Mouse (Mus musculus) ES-E14 (cell line): ENCODE data around the gene Olfr874. TPM values are rescaled to one million over a fixed set of nuclear protein-coding genes. Genes with fewer than 3 reads are reported as not detected.
"Not testable (repeated sequence)": the region's sequence is repeated elsewhere in the genome, so short reads cannot be mapped to it uniquely, and the experiment has no call there.

Source experiments
- DNase-seq: peaks from one replicate; pipeline ENCODE4 v3.0.0-alpha.2; 2013; ENCODE audit warnings: low read depth, low spot score
- H3K27ac ChIP-seq: 2 replicates; pipeline ENCODE4 v1.5.1; 2012; ENCODE audit warnings: low read depth, mild to moderate bottlenecking, low read length, moderate library complexity, mixed read lengths; ENCODE audit not compliant: poor library complexity, insufficient read depth, severe bottlenecking
- H3K36me3 ChIP-seq: 2 replicates; pipeline ENCODE4 v1.6.1; 2012; ENCODE audit warnings: mild to moderate bottlenecking, low read length, moderate library complexity, mixed read lengths; ENCODE audit not compliant: control insufficient read depth, poor library complexity, insufficient read depth, severe bottlenecking
- H3K4me1 ChIP-seq, 2 experiments: fragments of 150-350 bp in 1 of 2; sonication (generic) in 1 of 2; 2 replicates each; pipeline ENCODE4 v1.6.1; 2012; ENCODE audit warnings: low read length in 2 of 2, mild to moderate bottlenecking in 1 of 2, mixed read lengths in 1 of 2; ENCODE audit not compliant: control insufficient read depth in 2 of 2, insufficient read depth in 2 of 2, poor library complexity in 1 of 2
- H3K4me3 ChIP-seq, 2 experiments: fragments of 150-350 bp in 1 of 2; sonication (generic) in 1 of 2; 2 replicates each; pipeline ENCODE4 v1.5.1; 2012; ENCODE audit warnings: low read length in 2 of 2, low read depth in 1 of 2, mild to moderate bottlenecking in 1 of 2, mixed read lengths in 1 of 2; ENCODE audit not compliant: insufficient read depth in 1 of 2, poor library complexity in 1 of 2, severe bottlenecking in 1 of 2
- H3K9ac ChIP-seq: 2 replicates; pipeline ENCODE4 v1.6.1; 2012; ENCODE audit warnings: low read depth, mild to moderate bottlenecking, low read length, mixed read lengths; ENCODE audit not compliant: poor library complexity, insufficient read depth, severe bottlenecking
- H3K9me3 ChIP-seq: fragments of 150-350 bp; sonication (generic); 2 replicates; pipeline ENCODE4 v1.6.1; 2012; ENCODE audit warnings: low read depth, mild to moderate bottlenecking, low read length; ENCODE audit not compliant: control insufficient read depth, insufficient read depth
- CHD2 ChIP-seq: IDR thresholded peaks from 2 replicates; pipeline ENCODE4 v1.6.1; 2014; ENCODE audit warnings: mild to moderate bottlenecking, low read depth, low read length, inconsistent platforms
- HCFC1 ChIP-seq: IDR thresholded peaks from 2 replicates; pipeline ENCODE4 v1.6.1; 2012; ENCODE audit warnings: low read length, inconsistent platforms, borderline replicate concordance; ENCODE audit not compliant: insufficient read depth
- MAFK ChIP-seq: IDR thresholded peaks from 2 replicates; pipeline ENCODE4 v1.6.1; 2014; ENCODE audit warnings: mild to moderate bottlenecking, low read depth, low read length, inconsistent platforms; ENCODE audit not compliant: insufficient read depth
- ZC3H11A ChIP-seq: IDR thresholded peaks from 2 replicates; pipeline ENCODE4 v1.6.1; 2012; ENCODE audit warnings: low read depth, mild to moderate bottlenecking, inconsistent platforms, low read length, borderline replicate concordance
- ZNF384 ChIP-seq: IDR thresholded peaks from 2 replicates; pipeline ENCODE4 v1.6.1; 2012; ENCODE audit warnings: low read depth, low read length, inconsistent platforms
- in situ Hi-C, 2 experiments: fragments of 600-800 bp; cut with MboI; formaldehyde crosslinking; loops; one replicate each; pipeline ENCODE4 v1.15.1; 2025; ENCODE audit warnings: low sequenced_read_pairs in 2 of 2, inconsistent platforms in 1 of 2; ENCODE audit not compliant: unreplicated experiment in 2 of 2
- total RNA-seq: library from RNA; depleted of rRNA; stranded (reverse); fragments of 300-350 nt; gene quantifications from 2 replicates; pipeline ENCODE4 v1.2.3, GENCODE M21; 2012; rRNA removed

The Olfr874 gene
- total RNA-seq, 1 experiment, result 0.22 TPM

DNA sequence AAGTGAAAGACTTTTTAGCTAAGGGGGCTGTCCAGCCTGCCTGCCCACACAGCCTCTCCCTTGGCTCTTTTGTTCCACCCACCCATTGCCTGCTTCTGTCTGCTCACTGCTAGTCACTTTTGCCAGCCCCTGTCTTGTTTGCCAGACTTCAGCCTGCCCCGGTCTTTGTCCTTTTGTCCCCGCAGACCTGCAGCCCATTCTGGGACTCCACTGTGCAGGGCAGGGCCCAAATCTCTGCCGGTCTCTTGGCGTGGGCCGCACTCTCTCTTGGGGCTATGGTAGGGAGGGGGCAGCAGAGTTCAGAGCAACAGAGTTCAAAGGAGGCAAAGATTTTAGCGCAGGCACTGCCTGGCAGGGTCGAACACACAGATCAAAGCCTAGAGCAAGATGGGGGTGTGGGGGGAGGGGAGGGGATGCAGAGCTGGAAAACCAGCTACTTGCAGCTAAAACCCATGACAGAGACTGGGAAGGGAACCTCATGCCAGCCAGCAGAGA, 37.9 kb downstream of the Olfr874 start:
- peak overlapping the region; percentile 26 to 59 for H3K4me3 ChIP-seq
- H3K9ac ChIP-seq, result peak overlapping the region; percentile 64
- DNase-seq, result peak; percentile 51
- peaks cover 0 to 4% of the 10 kb centered on the region in 2 experiments; a peak in 2 of 4 replicates for H3K4me1 ChIP-seq
- H3K27ac ChIP-seq, result peak overlapping the region; percentile 51; the same call in 1 of the 2 replicates
- no peaks in the 10 kb centered on the region for H3K9me3 ChIP-seq
- TF ChIP-seq MAFK, result no peak
- TF ChIP-seq CHD2, result no peak
- TF ChIP-seq ZNF384, result no peak
- TF ChIP-seq HCFC1, result no peak
- H3K36me3 ChIP-seq, result no peaks in the 10 kb centered on the region
- in situ Hi-C loops, result no loop called here

DNA sequence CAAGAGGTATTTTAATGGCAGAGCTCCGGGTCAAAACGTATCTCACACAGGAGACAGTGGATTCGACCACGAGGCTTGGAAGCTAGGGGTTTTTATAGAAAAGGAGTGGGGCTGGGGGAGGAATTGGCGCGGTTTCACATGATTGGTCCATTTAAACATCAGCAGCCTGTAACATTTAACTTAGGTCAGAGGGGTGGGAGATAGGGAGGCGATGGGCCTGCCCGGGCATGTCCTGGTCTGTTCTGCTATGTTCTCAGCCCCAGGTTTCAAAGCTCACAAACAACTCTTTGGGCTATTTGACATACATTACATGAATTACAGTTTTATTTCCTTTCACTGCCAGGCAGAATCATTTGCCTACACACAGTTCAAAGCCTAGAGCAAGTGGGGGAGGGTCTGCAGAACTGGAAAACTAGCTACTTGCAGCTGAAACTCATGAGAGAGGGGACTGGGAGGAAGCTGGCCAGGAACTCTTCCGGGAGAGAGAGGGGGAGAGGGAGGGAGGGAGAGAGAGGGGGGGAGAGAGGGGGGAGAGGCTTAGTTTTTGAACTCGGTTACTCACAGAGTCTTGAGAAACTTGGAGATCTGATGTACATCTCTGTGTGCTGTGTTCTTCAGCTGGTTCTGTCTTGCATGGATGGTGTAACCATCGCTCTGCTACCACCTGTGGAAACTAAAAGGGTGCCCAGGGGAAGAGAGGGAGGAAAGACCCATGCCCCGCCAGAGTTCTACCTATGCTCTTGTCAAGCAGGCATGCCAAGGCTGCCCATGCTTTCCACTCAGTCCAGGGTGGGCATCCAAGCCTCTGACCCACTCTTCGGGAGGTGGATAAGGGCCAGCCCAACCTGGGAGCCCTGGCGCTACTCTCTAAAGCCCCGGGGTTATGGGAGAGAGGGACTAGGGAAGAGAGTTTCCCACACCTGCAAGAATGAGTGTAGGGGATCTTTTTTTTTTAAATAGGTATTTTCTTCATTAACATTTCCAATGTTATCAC, 38.8 kb downstream of the Olfr874 start:
- H3K4me3 ChIP-seq, result peak overlapping the region in 1 of 2 experiments; percentile 59; a peak in 1 of 4 replicates
- H3K36me3 ChIP-seq, H3K4me1 ChIP-seq, H3K9me3 ChIP-seq, in situ Hi-C loops: not testable (repeated sequence)
- H3K9ac ChIP-seq, result 0 out of 2 replicates have a peak overlapping the region, but pooled peaks have one; percentile 64
- 0 out of 2 replicates have a peak overlapping the region, but pooled peaks have one; percentile 8 for H3K27ac ChIP-seq
- peak; percentile 22 for DNase-seq

DNA sequence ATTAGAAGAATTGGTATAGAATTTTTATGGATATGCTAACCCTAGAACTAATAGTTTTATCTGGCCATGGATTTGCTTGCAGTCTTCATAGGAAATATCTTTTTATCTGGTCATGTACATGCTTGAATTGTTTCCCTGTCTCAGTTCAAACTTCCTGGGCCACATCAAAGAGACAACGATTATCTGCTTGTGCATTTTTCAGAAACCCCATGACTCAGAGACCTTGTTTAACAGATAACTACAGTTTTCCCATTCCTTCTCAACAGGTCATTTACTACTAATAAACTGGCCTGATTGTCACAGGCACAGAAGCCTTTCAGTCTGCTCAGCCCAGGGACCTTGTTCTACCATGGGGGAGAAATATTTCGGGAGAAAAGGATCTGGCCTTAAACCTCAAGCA, 41.5 kb downstream of the Olfr874 start:
- H3K9ac ChIP-seq, result no peak overlapping the region
- peaks cover 0 to 4% of the 10 kb centered on the region in 2 experiments; a peak in 2 of 4 replicates for H3K4me1 ChIP-seq
- no peak for DNase-seq
- no peak overlapping the region for H3K4me3 ChIP-seq
- H3K27ac ChIP-seq, result no peak overlapping the region
- no peaks in the 10 kb centered on the region for H3K36me3 ChIP-seq
- in situ Hi-C loops, result no loop called here
- H3K9me3 ChIP-seq, result no peaks in the 10 kb centered on the region
- TF ChIP-seq HCFC1, result no peak
- TF ChIP-seq CHD2, result no peak
- TF ChIP-seq MAFK, result no peak
- TF ChIP-seq ZC3H11A, result no peak
- TF ChIP-seq ZNF384, result no peak

Other genes starting within 250 kb of the Olfr874 start
- gene Esam, start 217.0 kb upstream of the Olfr874 start, total RNA-seq, result 6.5 and 6.9 TPM in 2 replicates
- 4.8 and 6.7 TPM in 2 replicates for gene Vsig2, start 205.9 kb upstream of the Olfr874 start, total RNA-seq
- 0.40 and 0.63 TPM in 2 replicates for gene Nrgn, start 192.2 kb upstream of the Olfr874 start, total RNA-seq
- 8.5 and 13.7 TPM in 2 replicates for gene Siae, start 189.4 kb upstream of the Olfr874 start, total RNA-seq
- 0.95 and 2.7 TPM in 2 replicates for gene Spa17, start 131.4 kb upstream of the Olfr874 start, total RNA-seq
- 84.1 and 120 TPM in 2 replicates for gene Tbrg1, start 87.8 kb upstream of the Olfr874 start, total RNA-seq
- 0.13 TPM in 1 of 2 replicates, not detected in the other for gene Panx3, start 75.9 kb upstream of the Olfr874 start, total RNA-seq
- not detected in 2 replicates for gene Olfr160, start 28.9 kb upstream of the Olfr874 start, total RNA-seq
- gene Olfr875, start 26.8 kb downstream of the Olfr874 start, total RNA-seq, result not detected in 2 replicates
- not detected in 2 replicates for gene Olfr876, start 57.9 kb downstream of the Olfr874 start, total RNA-seq
- not detected in 2 replicates for gene Olfr877, start 109.2 kb downstream of the Olfr874 start, total RNA-seq
- gene Olfr145, start 151.6 kb downstream of the Olfr874 start, total RNA-seq, result not detected in 2 replicates
- not detected in 2 replicates for gene Olfr878, start 172.7 kb downstream of the Olfr874 start, total RNA-seq
- gene Olfr881, start 246.7 kb downstream of the Olfr874 start, total RNA-seq, result 1.0 TPM in 2 replicates